ENCODE assay signal across 8 mouse cellular contexts in the genomic region with DNA sequence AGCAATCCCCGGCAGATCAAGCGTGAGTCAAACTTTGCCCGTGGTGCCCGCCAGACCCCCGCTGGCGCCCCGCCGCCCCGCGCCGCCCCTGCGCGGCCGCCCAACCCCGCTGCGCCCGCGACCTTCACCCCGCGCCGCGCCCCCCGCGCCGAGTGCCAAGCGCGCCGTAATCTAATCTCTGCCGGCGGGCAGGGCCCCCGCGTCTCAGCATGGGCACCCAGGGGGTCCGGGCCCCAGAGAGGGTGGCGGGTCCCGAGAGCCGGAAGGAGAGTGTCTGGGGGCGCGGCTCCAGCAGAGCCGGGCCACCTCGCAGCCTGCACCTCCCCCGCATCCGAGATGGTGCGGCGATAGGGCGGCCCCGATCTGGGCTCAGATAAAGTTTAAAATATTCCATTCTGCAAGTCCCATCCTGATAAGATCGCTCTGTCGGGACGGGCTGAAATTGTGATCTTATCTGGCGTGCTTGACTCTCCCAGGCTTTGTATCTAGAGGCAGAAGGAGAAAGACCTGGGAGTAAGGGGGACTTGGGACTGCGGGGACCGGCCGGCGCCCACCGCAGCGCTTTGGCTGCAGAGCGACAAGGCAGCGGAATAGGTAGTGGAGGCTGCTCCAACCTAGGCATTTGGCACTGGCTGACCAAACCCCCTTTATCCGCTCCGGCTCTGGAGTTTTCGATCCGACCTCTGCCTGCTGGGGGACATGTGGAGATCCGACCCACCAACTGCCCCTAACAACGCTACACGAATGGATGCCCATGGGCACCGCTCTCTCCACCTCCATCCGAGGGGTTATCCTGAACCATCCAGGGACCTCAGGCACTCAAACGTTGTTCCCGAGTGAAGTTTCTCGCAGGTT. TPM values are rescaled to one million over a fixed set of nuclear protein-coding genes. Genes with fewer than 3 reads are reported as not detected.
DNase-seq lines count a peak whose midpoint lies in the region; ATAC-seq lines count a peak whose summit lies in the region.

No protein-coding gene starts in this region.

- H3K27ac ChIP-seq in forebrain, embryonic 16.5 days (ENCODE audit: low read length) = no peak overlapping the region
- H3K27ac ChIP-seq in lung, embryonic 15.5 days = peak overlapping the region; percentile 60

- peak overlapping the region; percentile 59 for H3K4me3 ChIP-seq in forebrain, embryonic 16.5 days (replicated peaks; ENCODE audit: low read length)
- peak overlapping the region; percentile 74 for H3K4me3 ChIP-seq in lung, embryonic 15.5 days

- no peak for ATAC-seq in forebrain, embryonic 16.5 days
- no peak for ATAC-seq in lung, embryonic 15.5 days (ENCODE audit: borderline replicate concordance, extremely low read depth, low FRiP score, low TSS enrichment)
- no peak for ATAC-seq in activated CD4-positive, CD25-positive, alpha-beta regulatory T cell, adult 4 months

- under 1% methylated on average over 61 of the region's 70 CpGs for WGBS in forebrain, embryonic 16.5 days
- under 1% methylated on average over 68 of the region's 70 CpGs for WGBS in lung, embryonic 15.5 days

- H3K9me3 ChIP-seq in forebrain, embryonic 16.5 days (ENCODE audit: control insufficient read depth, low read length) = no peaks in the 10 kb centered on the region
- no peaks in the 10 kb centered on the region for H3K9me3 ChIP-seq in lung, embryonic 15.5 days

- H3K27me3 ChIP-seq in forebrain, embryonic 16.5 days (replicated peaks; ENCODE audit: control insufficient read depth, insufficient read depth, low read length) = peaks cover 9% of the 10 kb centered on the region
- H3K27me3 ChIP-seq in lung, embryonic 15.5 days = no peaks in the 10 kb centered on the region
- no peaks in the 10 kb centered on the region for H3K27me3 ChIP-seq in splenic B cell, adult 2 months (ENCODE audit: control insufficient read depth, insufficient read depth, low read length, poor library complexity, severe bottlenecking)

- H3K36me3 ChIP-seq in forebrain, embryonic 16.5 days (ENCODE audit: control insufficient read depth, insufficient read depth) = no peaks in the 10 kb centered on the region
- H3K36me3 ChIP-seq in lung, embryonic 15.5 days = no peaks in the 10 kb centered on the region
- H3K36me3 ChIP-seq in splenic B cell, adult 2 months (ENCODE audit: control insufficient read depth, insufficient read depth, low read length, poor library complexity, severe bottlenecking) = no peaks in the 10 kb centered on the region

- peaks cover 26% of the 10 kb centered on the region for H3K4me1 ChIP-seq in forebrain, embryonic 16.5 days (replicated peaks; ENCODE audit: control insufficient read depth, insufficient read depth, low read length)
- H3K4me1 ChIP-seq in lung, embryonic 15.5 days = peaks cover 40% of the 10 kb centered on the region

- peak overlapping the region; percentile 86 for H3K4me2 ChIP-seq in forebrain, embryonic 16.5 days (ENCODE audit: low read length)
- H3K4me2 ChIP-seq in lung, embryonic 15.5 days = peak overlapping the region; percentile 99

- DNase-seq in gastrocnemius, postnatal 25 days = peak; percentile 42
- DNase-seq in gastrocnemius, adult 8-10 months (ENCODE audit: low spot score in 2 of 2) = no peak
- peak; percentile 69 for DNase-seq in adrenal gland, postnatal 14 days
- peak; percentile 43 for DNase-seq in kidney, adult 18-20 months
- peak; percentile 39 for DNase-seq in splenic B cell, adult 2 months (ENCODE audit: low read depth, low spot score)

- peak overlapping the region; percentile 61 for H3K9ac ChIP-seq in forebrain, embryonic 16.5 days (replicated peaks; ENCODE audit: low read depth, low read length)
- peak overlapping the region; percentile 66 for H3K9ac ChIP-seq in lung, embryonic 15.5 days

RNA-seq across cellular contexts. Expression of a gene that starts 0.8 kb away (rescaled TPM):
- total RNA-seq in gastrocnemius, postnatal 25 days (2021) = 1 to 10 TPM; 8.5 to 8.8 TPM
- 1 to 10 TPM; 4.7 to 9.2 (median 6.3) TPM for total RNA-seq in gastrocnemius, adult 8-10 months (2022)
- 23.6 and 24.6 TPM in 2 replicates for total RNA-seq in adrenal gland, postnatal 14 days (2021)
- 0.41 and 0.65 TPM in 2 replicates for polyA plus RNA-seq in forebrain, embryonic 16.5 days (2015; fragmentation: Nextera tagmentation; extraction: Ambion mirVana)
- 1.3 and 1.6 TPM in 2 replicates for polyA plus RNA-seq in lung, embryonic 15.5 days (2015; fragmentation: Nextera tagmentation; extraction: Ambion mirVana)
- polyA plus RNA-seq in activated CD4-positive, CD25-positive, alpha-beta regulatory T cell, adult 4 months (2017; shearing (Covaris generic)) = 1 to 10 TPM; 1.7 to 2.2 TPM

Comparison
In these comparisons a context has a peak if more than half of its experiments do, and no peak if none do; other contexts are left out.
1. DNase-seq: peak in gastrocnemius, postnatal 25 days (single experiment), adrenal gland, postnatal 14 days (single experiment), kidney, adult 18-20 months (single experiment) and splenic B cell, adult 2 months (single experiment); none in gastrocnemius, adult 8-10 months (0 of 2).